Mouse (Mus musculus): ENCODE data around the gene Lca5. TPM values are rescaled to one million over a fixed set of nuclear protein-coding genes. Genes with fewer than 3 reads are reported as not detected.

The Lca5 gene
- polyA plus RNA-seq, 1 experiment from 2014 or later: 13.9 TPM

GRCm38 (mm10) chr9:83351171-83351570, 89.8 kb downstream of the Lca5 start:
- H3K4me2 ChIP-seq: no peak overlapping the region
- H3K9ac ChIP-seq: no peak overlapping the region
- H3K27me3 ChIP-seq: no peaks in the 10 kb centered on the region
- 59% methylated on average over 5 of the region's 5 CpGs for WGBS
- no peaks in the 10 kb centered on the region for H3K36me3 ChIP-seq
- ATAC-seq (ENCODE audit: low FRiP score, low read depth): no peak
- no peak overlapping the region for H3K4me3 ChIP-seq
- no peak overlapping the region for H3K27ac ChIP-seq (replicated peaks)
- H3K9me3 ChIP-seq: no peaks in the 10 kb centered on the region
- peaks cover 13% of the 10 kb centered on the region; the same call in 1 of the 2 replicates for H3K4me1 ChIP-seq (replicated peaks)

- Histone ChIP-seq H3K9ac (no peak overlapping the region), H3K36me3 (no peaks in the 10 kb centered on the region), H3K9me3 (no peaks in the 10 kb centered on the region), H3K27ac (replicated peaks) (no peak overlapping the region), H3K4me3 (no peak overlapping the region), H3K4me2 (no peak overlapping the region), H3K27me3 (no peaks in the 10 kb centered on the region), H3K4me1 (replicated peaks) (peaks cover 13% of the 10 kb centered on the region; the same call in 1 of the 2 replicates)
- no peak for ATAC-seq (ENCODE audit: low FRiP score, low read depth)
- WGBS: 8% methylated on average over 5 of the region's 5 CpGs
Measured at GRCm38 (mm10) chr9:83350613-83351012, 90.3 kb downstream of the Lca5 start.

GRCm38 (mm10) chr9:83349905-83350304, 91.0 kb downstream of the Lca5 start:
- Histone ChIP-seq H3K9ac (no peak overlapping the region), H3K36me3 (no peaks in the 10 kb centered on the region), H3K4me1 (replicated peaks) (peaks cover 13% of the 10 kb centered on the region; the same call in 1 of the 2 replicates), H3K27ac (replicated peaks) (0 out of 2 replicates have a peak overlapping the region, but pooled peaks have one; percentile 23), H3K4me3 (no peak overlapping the region), H3K4me2 (no peak overlapping the region), H3K27me3 (no peaks in the 10 kb centered on the region), H3K9me3 (no peaks in the 10 kb centered on the region)
- no peak for ATAC-seq (ENCODE audit: low FRiP score, low read depth)
- WGBS: 7% methylated on average over 1 of the region's 1 CpGs

GRCm38 (mm10) chr9:83349504-83349903, 91.4 kb downstream of the Lca5 start:
- no peak overlapping the region for H3K4me3 ChIP-seq
- H3K27ac ChIP-seq (replicated peaks): peak overlapping the region; percentile 39; the same call in 1 of the 2 replicates
- no peaks in the 10 kb centered on the region for H3K27me3 ChIP-seq
- peak; percentile 42; the same call in 1 of the 2 replicates for ATAC-seq (ENCODE audit: low FRiP score, low read depth)
- peaks cover 13% of the 10 kb centered on the region; the same call in 1 of the 2 replicates for H3K4me1 ChIP-seq (replicated peaks)
- H3K4me2 ChIP-seq: no peak overlapping the region
- H3K9me3 ChIP-seq: no peaks in the 10 kb centered on the region
- WGBS: 10% methylated on average over 3 of the region's 3 CpGs
- H3K36me3 ChIP-seq: no peaks in the 10 kb centered on the region
- no peak overlapping the region for H3K9ac ChIP-seq

- Histone ChIP-seq H3K4me1 (replicated peaks) (peaks cover 13% of the 10 kb centered on the region; the same call in 1 of the 2 replicates), H3K4me3 (no peak overlapping the region), H3K36me3 (no peaks in the 10 kb centered on the region), H3K27ac (replicated peaks) (no peak overlapping the region), H3K4me2 (no peak overlapping the region), H3K9ac (no peak overlapping the region), H3K9me3 (no peaks in the 10 kb centered on the region), H3K27me3 (no peaks in the 10 kb centered on the region)
- WGBS: 90% methylated on average over 5 of the region's 5 CpGs
- ATAC-seq (ENCODE audit: low FRiP score, low read depth): no peak
Measured at GRCm38 (mm10) chr9:83347521-83347920, 93.4 kb downstream of the Lca5 start.

GRCm38 (mm10) chr9:83342491-83343370, 98.2 kb downstream of the Lca5 start:
- no peak for ATAC-seq (ENCODE audit: low FRiP score, low read depth)
- WGBS: 91% methylated on average over 7 of the region's 7 CpGs

More at GRCm38 (mm10) chr9:83342491-83343370, 98.2 kb downstream of the Lca5 start:
- H3K9ac ChIP-seq: no peak overlapping the region
- H3K27me3 ChIP-seq: no peaks in the 10 kb centered on the region
- H3K36me3 ChIP-seq: no peaks in the 10 kb centered on the region
- H3K4me3 ChIP-seq: no peak overlapping the region
- H3K27ac ChIP-seq (replicated peaks): no peak overlapping the region
- H3K9me3 ChIP-seq: no peaks in the 10 kb centered on the region
- no peaks in the 10 kb centered on the region for H3K4me1 ChIP-seq (replicated peaks)
- H3K4me2 ChIP-seq: no peak overlapping the region

Other genes starting within 250 kb of the Lca5 start
- gene Sh3bgrl2, start 107.2 kb upstream of the Lca5 start, polyA plus RNA-seq (2015; fragmentation: Nextera tagmentation; extraction: Ambion mirVana): 8.7 and 10.3 TPM in 2 replicates